Mouse (Mus musculus): ENCODE data around the gene Chn2. TPM values are rescaled to one million over a fixed set of nuclear protein-coding genes. Genes with fewer than 3 reads are reported as not detected.
A peak's percentile ranks its signal among the peaks of the same experiment; 100 is the strongest.

Chn2 gene
- polyA plus RNA-seq, 1 experiment from 2014 or later, result 15.3 TPM

GRCm38 (mm10) chr6:54265384-54265783, 226.0 kb downstream of the Chn2 start:
- Histone ChIP-seq H3K36me3 (ENCODE audit: control insufficient read depth, insufficient read depth, low read length) (no peaks in the 10 kb centered on the region), H3K27me3 (replicated peaks; ENCODE audit: control insufficient read depth, insufficient read depth, low read length) (no peaks in the 10 kb centered on the region), H3K27ac (replicated peaks; ENCODE audit: low read depth, low read length) (no peak overlapping the region), H3K9me3 (ENCODE audit: control insufficient read depth, low read length) (no peaks in the 10 kb centered on the region), H3K4me2 (ENCODE audit: low read depth, low read length) (no peak overlapping the region), H3K9ac (ENCODE audit: low read depth, low read length) (no peak overlapping the region), H3K4me3 (ENCODE audit: low read depth, low read length) (no peak overlapping the region), H3K4me1 (ENCODE audit: control insufficient read depth, insufficient read depth, low read length) (no peaks in the 10 kb centered on the region)
- DNase-seq (ENCODE audit: low spot score) (no peak), ATAC-seq (ENCODE audit: low read depth) (no peak)
- WGBS, result 85% methylated on average over 6 of the region's 6 CpGs

DNA sequence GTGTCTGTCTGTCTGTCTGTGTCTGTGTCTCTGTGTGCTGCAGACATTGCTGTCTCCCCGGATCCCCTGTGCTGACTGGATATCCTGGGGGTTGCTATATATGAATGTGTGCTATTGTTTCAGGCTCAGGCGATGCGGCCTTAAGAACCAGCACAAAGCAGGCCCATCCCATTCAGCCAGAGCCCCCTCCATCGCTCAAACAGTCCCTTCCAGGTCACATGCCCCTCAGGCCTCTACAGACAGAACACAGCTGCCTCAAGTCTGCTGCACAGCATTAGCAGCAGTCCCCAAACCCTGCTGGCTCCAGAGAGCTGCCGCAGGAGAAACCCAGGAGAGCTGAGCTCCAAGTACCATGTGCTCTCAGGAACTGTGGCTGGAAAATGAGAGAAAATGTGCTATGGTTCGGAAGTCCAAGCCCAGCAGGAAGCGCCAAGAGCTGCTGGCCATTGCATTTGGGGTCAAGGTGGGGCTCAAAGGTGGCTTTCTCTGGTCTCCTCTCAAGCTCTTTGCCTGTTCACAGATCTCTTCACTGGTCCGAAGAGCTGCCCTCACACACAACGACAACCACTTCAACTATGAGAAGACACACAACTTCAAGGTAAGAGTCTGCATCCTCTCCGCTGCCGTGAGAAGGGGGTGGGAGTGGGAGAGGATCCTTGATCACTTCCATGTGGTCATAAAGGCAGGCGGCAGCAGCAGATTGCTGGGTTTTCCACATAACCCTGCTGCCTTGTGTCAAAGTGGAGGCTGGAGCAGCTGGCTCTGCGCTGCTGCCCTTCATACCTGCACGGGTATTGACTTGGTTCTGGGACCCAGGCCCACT, 233.4 kb downstream of the Chn2 start:
- WGBS, result 37% methylated on average over 14 of the region's 14 CpGs
- no peak overlapping the region for H3K27ac ChIP-seq (replicated peaks; ENCODE audit: low read depth, low read length)
- no peak overlapping the region for H3K9ac ChIP-seq (ENCODE audit: low read depth, low read length)
- DNase-seq (ENCODE audit: low spot score) (no peak), ATAC-seq (ENCODE audit: low read depth) (peak; percentile 77; the same call in 1 of the 2 replicates)
- no peaks in the 10 kb centered on the region for H3K9me3 ChIP-seq (ENCODE audit: control insufficient read depth, low read length)
- H3K27me3 ChIP-seq (replicated peaks; ENCODE audit: control insufficient read depth, insufficient read depth, low read length), result no peaks in the 10 kb centered on the region
- H3K4me1 ChIP-seq (ENCODE audit: control insufficient read depth, insufficient read depth, low read length), result peaks cover 22% of the 10 kb centered on the region
- H3K4me2 ChIP-seq (ENCODE audit: low read depth, low read length), result no peak overlapping the region; the same call in 1 of the 2 replicates
- H3K36me3 ChIP-seq (ENCODE audit: control insufficient read depth, insufficient read depth, low read length), result no peaks in the 10 kb centered on the region
- H3K4me3 ChIP-seq (ENCODE audit: low read depth, low read length), result no peak overlapping the region

GRCm38 (mm10) chr6:54273379-54273730, 234.0 kb downstream of the Chn2 start:
- no peak for ATAC-seq (ENCODE audit: low read depth)
- H3K9me3 ChIP-seq (ENCODE audit: control insufficient read depth, low read length), result no peaks in the 10 kb centered on the region
- peaks cover 24% of the 10 kb centered on the region for H3K4me1 ChIP-seq (ENCODE audit: control insufficient read depth, insufficient read depth, low read length)
- no peaks in the 10 kb centered on the region for H3K27me3 ChIP-seq (replicated peaks; ENCODE audit: control insufficient read depth, insufficient read depth, low read length)
- H3K4me3 ChIP-seq (ENCODE audit: low read depth, low read length), result no peak overlapping the region
- H3K9ac ChIP-seq (ENCODE audit: low read depth, low read length), result no peak overlapping the region
- WGBS, result 32% methylated on average over 6 of the region's 6 CpGs
- H3K36me3 ChIP-seq (ENCODE audit: control insufficient read depth, insufficient read depth, low read length), result no peaks in the 10 kb centered on the region
- H3K4me2 ChIP-seq (ENCODE audit: low read depth, low read length), result peak overlapping the region; percentile 9; the same call in 1 of the 2 replicates
- H3K27ac ChIP-seq (replicated peaks; ENCODE audit: low read depth, low read length), result no peak overlapping the region
- no peak for DNase-seq (ENCODE audit: low spot score)

GRCm38 (mm10) chr6:54277234-54277633, 237.9 kb downstream of the Chn2 start:
- H3K4me1 ChIP-seq (ENCODE audit: control insufficient read depth, insufficient read depth, low read length), result peaks cover 22% of the 10 kb centered on the region
- WGBS, result 67% methylated on average over 4 of the region's 4 CpGs
- no peaks in the 10 kb centered on the region for H3K9me3 ChIP-seq (ENCODE audit: control insufficient read depth, low read length)
- H3K4me2 ChIP-seq (ENCODE audit: low read depth, low read length), result no peak overlapping the region
- no peaks in the 10 kb centered on the region for H3K36me3 ChIP-seq (ENCODE audit: control insufficient read depth, insufficient read depth, low read length)
- ATAC-seq (ENCODE audit: low read depth) (no peak; the same call in 1 of the 2 replicates), DNase-seq (ENCODE audit: low spot score) (no peak)
- H3K4me3 ChIP-seq (ENCODE audit: low read depth, low read length), result no peak overlapping the region
- H3K9ac ChIP-seq (ENCODE audit: low read depth, low read length), result no peak overlapping the region
- H3K27ac ChIP-seq (replicated peaks; ENCODE audit: low read depth, low read length), result 0 out of 2 replicates have a peak overlapping the region, but pooled peaks have one; percentile 5
- H3K27me3 ChIP-seq (replicated peaks; ENCODE audit: control insufficient read depth, insufficient read depth, low read length), result no peaks in the 10 kb centered on the region

DNA sequence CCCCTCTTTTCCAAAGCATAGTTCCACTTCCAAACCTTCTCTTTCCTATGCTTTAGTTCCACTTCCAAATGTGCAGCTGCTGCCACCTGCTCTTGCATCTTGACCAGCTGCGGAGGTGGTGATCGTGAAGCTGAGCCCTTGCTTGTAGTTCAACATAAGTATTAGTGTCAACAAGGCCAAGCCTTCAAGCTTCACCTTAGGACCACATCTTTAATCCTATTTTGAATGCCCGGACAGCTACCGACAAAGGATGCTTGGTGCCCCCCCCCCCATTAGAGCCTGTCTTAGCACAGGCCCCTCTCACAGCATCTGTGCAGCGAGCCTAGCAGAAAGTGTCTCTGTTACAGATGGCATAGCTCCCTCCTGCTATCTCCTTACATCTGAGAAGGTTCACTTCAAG, 238.5 kb downstream of the Chn2 start:
- Histone ChIP-seq H3K36me3 (ENCODE audit: control insufficient read depth, insufficient read depth, low read length) (no peaks in the 10 kb centered on the region), H3K9me3 (ENCODE audit: control insufficient read depth, low read length) (no peaks in the 10 kb centered on the region), H3K9ac (ENCODE audit: low read depth, low read length) (no peak overlapping the region), H3K27ac (replicated peaks; ENCODE audit: low read depth, low read length) (no peak overlapping the region; the same call in 1 of the 2 replicates), H3K27me3 (replicated peaks; ENCODE audit: control insufficient read depth, insufficient read depth, low read length) (no peaks in the 10 kb centered on the region), H3K4me2 (ENCODE audit: low read depth, low read length) (no peak overlapping the region), H3K4me1 (ENCODE audit: control insufficient read depth, insufficient read depth, low read length) (peaks cover 18% of the 10 kb centered on the region), H3K4me3 (ENCODE audit: low read depth, low read length) (no peak overlapping the region)
- DNase-seq (ENCODE audit: low spot score) (peak; percentile 73), ATAC-seq (ENCODE audit: low read depth) (peak; percentile 82)
- 40% methylated on average over 5 of the region's 5 CpGs for WGBS

- Histone ChIP-seq H3K27ac (replicated peaks; ENCODE audit: low read depth, low read length) (no peak overlapping the region), H3K4me3 (ENCODE audit: low read depth, low read length) (no peak overlapping the region), H3K9ac (ENCODE audit: low read depth, low read length) (no peak overlapping the region), H3K36me3 (ENCODE audit: control insufficient read depth, insufficient read depth, low read length) (no peaks in the 10 kb centered on the region), H3K4me2 (ENCODE audit: low read depth, low read length) (no peak overlapping the region), H3K4me1 (ENCODE audit: control insufficient read depth, insufficient read depth, low read length) (peaks cover 13% of the 10 kb centered on the region), H3K9me3 (ENCODE audit: control insufficient read depth, low read length) (no peaks in the 10 kb centered on the region), H3K27me3 (replicated peaks; ENCODE audit: control insufficient read depth, insufficient read depth, low read length) (no peaks in the 10 kb centered on the region)
- no peak for DNase-seq (ENCODE audit: low spot score)
- ATAC-seq (ENCODE audit: low read depth), result no peak
- 55% methylated on average over 2 of the region's 2 CpGs for WGBS
These were observed 239.3 kb downstream of the Chn2 start for GRCm38 (mm10) chr6:54278613-54279012.

- Histone ChIP-seq H3K27me3 (replicated peaks; ENCODE audit: control insufficient read depth, insufficient read depth, low read length) (no peaks in the 10 kb centered on the region), H3K27ac (replicated peaks; ENCODE audit: low read depth, low read length) (no peak overlapping the region), H3K4me3 (ENCODE audit: low read depth, low read length) (no peak overlapping the region), H3K36me3 (ENCODE audit: control insufficient read depth, insufficient read depth, low read length) (no peaks in the 10 kb centered on the region), H3K4me2 (ENCODE audit: low read depth, low read length) (no peak overlapping the region), H3K9ac (ENCODE audit: low read depth, low read length) (no peak overlapping the region), H3K9me3 (ENCODE audit: control insufficient read depth, low read length) (no peaks in the 10 kb centered on the region), H3K4me1 (ENCODE audit: control insufficient read depth, insufficient read depth, low read length) (peaks cover 12% of the 10 kb centered on the region)
- DNase-seq (ENCODE audit: low spot score) (peak; percentile 74), ATAC-seq (ENCODE audit: low read depth) (no peak; the same call in 1 of the 2 replicates)
- WGBS, result 48% methylated on average over 11 of the region's 11 CpGs
These were observed 240.0 kb downstream of the Chn2 start for GRCm38 (mm10) chr6:54279391-54279790.

- Histone ChIP-seq H3K27ac (replicated peaks; ENCODE audit: low read depth, low read length) (no peak overlapping the region), H3K9ac (ENCODE audit: low read depth, low read length) (no peak overlapping the region), H3K9me3 (ENCODE audit: control insufficient read depth, low read length) (no peaks in the 10 kb centered on the region), H3K4me3 (ENCODE audit: low read depth, low read length) (no peak overlapping the region), H3K4me2 (ENCODE audit: low read depth, low read length) (no peak overlapping the region), H3K36me3 (ENCODE audit: control insufficient read depth, insufficient read depth, low read length) (no peaks in the 10 kb centered on the region), H3K4me1 (ENCODE audit: control insufficient read depth, insufficient read depth, low read length) (peaks cover 6% of the 10 kb centered on the region), H3K27me3 (replicated peaks; ENCODE audit: control insufficient read depth, insufficient read depth, low read length) (no peaks in the 10 kb centered on the region)
- DNase-seq (ENCODE audit: low spot score) (no peak), ATAC-seq (ENCODE audit: low read depth) (no peak)
- WGBS, result 83% methylated on average over 6 of the region's 6 CpGs
These were observed 240.9 kb downstream of the Chn2 start for GRCm38 (mm10) chr6:54280248-54280647.

DNA sequence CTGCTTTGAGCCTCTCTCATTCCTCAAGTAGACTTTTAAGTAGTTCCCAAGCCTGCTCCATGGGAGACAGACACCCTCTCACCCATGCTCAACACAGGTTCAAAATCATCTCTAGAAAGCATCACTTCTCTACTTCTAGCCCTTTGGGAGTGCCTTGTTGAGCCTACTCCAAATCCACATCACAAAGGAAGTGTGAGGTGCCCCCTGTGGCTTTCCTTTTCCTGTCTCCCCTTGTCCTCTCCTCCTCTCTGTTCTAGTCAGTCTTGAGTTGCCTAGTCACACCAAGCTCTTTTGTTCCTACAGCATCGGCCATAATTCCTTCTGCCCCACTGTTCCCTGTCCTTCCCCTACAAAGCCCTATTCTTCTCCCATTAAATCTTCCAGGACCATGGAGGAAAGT, 243.9 kb downstream of the Chn2 start:
- no peak for DNase-seq (ENCODE audit: low spot score)
- Histone ChIP-seq H3K9ac (ENCODE audit: low read depth, low read length) (no peak overlapping the region), H3K9me3 (ENCODE audit: control insufficient read depth, low read length) (no peaks in the 10 kb centered on the region), H3K4me2 (ENCODE audit: low read depth, low read length) (no peak overlapping the region), H3K4me3 (ENCODE audit: low read depth, low read length) (no peak overlapping the region), H3K4me1 (ENCODE audit: control insufficient read depth, insufficient read depth, low read length) (no peaks in the 10 kb centered on the region), H3K27ac (replicated peaks; ENCODE audit: low read depth, low read length) (no peak overlapping the region), H3K27me3 (replicated peaks; ENCODE audit: control insufficient read depth, insufficient read depth, low read length) (no peaks in the 10 kb centered on the region), H3K36me3 (ENCODE audit: control insufficient read depth, insufficient read depth, low read length) (no peaks in the 10 kb centered on the region)
- WGBS, result 41% methylated on average over 1 of the region's 1 CpGs
- ATAC-seq (ENCODE audit: low read depth), result no peak
